Mouse (Mus musculus) brain, embryonic 18.5 days (tissue): ENCODE results near the gene Lmx1b.
A peak's percentile ranks its signal among the peaks of the same experiment; 100 is the strongest.

Source experiments
- DNase-seq: peaks from one replicate; pipeline ENCODE4 v3.0.0-alpha.2; 2012; ENCODE audit warnings: low read depth, low spot score

Gene Lmx1b

DNA sequence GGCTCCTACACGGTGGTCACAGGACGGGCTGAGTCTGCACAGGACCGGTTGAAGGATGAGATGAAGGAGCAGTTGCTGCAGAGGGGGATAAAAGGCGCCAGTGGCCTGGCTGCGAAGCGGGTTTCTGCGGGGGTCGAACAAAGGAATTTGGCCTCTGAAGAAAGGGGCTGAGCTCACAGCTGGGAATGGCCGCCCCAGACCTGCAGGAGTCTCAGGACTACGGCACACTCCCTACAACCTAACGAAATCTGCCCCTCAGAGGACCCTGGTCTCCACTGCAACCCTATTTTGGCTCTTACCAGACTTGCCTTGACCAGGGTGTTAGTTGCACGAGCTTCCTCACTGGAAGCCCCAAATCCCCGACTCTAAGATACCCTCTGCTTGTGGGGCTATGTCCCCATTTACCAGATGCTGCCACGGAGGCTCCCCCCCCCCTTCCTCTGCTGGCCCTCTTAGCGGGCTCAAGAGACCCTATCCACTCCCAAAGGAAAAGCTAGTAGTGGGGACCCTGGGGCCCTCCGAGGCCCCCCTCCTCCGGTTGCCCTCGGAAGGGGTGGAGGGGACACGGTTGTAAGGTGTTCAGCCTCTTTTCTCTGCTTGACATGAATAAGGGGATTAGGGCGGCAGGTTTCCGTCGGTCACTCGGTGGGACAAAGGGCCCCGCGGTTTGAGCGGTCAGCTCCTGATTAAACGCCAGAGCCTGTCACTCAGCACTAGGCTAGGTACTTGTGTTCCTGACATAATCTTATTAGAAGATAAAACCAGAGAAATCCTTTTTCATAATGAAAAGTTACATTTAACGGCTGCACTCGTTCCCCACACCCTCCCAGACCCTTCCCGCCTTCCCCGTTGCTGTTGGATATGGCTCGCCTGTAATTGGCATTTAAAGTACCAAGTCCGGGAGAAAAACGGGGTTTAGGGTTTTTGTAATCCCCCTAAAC is 10.0 kb downstream of the Lmx1b start:
- DNase-seq, result no peak

DNA sequence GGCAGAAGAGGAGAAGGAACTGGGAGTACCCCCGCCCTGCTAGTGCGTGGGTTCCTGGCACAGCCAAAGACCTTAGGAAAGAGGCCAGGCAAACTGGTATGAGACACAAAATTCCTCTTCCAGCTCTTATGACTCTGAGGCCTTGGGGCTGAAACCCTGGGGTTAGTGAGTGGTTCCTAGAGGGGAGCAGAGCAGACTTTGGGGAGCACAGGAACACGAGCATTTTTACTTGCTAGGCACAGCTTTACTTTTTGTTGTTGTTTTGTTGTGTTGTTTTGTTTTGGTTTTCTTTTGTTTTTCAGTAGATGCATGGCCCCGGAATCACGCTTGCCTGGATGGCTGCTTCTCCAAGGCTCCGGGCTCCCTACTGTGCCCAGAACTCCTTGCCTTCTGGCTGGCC is 10.7 kb downstream of the Lmx1b start:
- DNase-seq, result no peak

DNA sequence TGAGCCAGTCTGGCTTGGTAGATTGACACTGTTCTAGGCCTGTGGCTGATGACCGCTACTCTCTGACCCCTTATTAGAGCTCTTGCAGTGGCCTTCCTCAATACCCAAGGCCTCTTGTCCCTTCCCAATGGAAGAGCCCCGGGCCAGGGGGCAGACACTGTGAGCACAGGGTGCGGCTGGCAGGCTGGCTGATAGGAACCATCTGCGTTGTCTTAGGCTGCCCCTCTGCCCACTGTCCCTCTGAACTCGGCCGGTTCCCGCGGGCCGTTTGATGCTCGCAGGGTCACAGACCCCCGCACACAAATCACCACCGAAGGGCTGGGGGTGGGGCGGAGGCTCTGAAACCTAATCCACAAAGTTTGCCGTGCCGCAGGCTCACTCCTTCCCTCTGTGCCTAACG is 11.5 kb downstream of the Lmx1b start:
- no peak for DNase-seq

DNA sequence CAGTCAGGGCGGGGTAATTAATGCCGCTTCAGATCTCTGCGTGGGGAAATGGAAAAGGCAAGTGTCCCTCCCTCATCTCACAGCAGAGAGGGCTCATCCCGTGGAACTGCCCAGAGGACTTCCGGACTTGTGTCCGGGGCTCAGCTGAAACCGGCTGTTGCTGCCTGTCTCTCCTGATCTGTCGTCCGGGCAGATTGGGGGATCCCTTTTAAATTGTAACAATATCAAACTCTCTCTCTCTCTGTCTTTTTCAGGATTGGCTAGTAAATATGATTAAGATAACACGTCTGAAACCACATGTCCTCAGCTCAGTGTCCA is 13.3 kb downstream of the Lmx1b start:
- no peak for DNase-seq

DNA sequence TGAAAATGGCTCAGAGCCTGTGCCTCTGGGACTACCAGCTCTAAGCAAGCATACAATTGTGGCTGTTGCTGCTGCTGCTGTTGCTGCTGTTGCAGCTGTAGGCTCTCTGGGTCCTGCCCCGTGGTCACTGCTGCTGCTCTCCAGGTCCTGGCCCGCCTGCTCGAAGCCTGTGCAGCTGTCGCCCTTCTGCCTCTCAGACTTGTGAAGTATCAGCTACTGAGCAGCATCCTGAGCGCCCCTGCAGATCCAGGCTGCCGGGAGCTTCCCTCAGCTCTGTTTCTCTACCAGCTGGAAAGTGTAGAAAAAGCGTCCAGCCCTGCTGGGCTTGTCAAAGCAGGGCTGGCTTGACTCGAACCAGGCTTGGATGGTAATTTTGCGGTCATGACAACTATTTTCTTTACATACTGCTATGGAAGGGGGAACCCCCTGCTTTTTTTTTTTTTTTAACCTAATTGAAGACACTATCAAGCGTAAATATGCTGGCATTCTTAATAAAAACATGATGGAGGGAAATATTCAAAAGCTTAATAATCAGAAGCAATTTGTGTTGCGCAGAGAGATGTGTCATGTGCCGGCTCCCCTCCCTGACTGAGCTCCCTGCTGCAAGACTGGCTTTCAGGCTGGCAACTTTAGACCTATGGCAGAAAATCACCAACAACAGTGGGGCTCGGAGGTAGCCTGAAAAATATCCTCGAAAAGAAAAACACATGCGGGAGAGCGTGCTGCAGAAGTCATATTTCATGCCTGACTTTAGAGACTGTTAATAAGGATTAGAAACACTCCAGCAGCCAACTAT is 13.9 kb downstream of the Lmx1b start:
- DNase-seq, result no peak

DNA sequence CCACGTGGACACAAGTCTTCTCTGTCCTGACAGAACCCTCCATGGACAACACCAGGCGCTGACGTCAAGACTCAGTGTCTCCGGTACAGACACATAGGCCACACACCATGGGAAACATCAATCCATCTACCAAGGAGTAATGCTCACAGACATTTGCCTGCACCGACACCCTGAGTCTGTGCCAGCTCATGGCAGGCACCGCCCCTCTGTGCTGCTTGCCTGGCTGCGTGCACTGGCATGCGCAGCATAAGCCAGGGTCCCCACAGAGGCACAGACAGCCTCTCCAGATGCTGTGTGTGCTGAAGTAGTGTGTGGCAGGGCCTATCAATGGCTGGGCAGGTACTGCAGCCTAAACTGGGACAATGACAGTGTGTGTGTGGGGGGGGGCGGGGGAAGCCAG is 22.6 kb downstream of the Lmx1b start:
- DNase-seq, result no peak

DNA sequence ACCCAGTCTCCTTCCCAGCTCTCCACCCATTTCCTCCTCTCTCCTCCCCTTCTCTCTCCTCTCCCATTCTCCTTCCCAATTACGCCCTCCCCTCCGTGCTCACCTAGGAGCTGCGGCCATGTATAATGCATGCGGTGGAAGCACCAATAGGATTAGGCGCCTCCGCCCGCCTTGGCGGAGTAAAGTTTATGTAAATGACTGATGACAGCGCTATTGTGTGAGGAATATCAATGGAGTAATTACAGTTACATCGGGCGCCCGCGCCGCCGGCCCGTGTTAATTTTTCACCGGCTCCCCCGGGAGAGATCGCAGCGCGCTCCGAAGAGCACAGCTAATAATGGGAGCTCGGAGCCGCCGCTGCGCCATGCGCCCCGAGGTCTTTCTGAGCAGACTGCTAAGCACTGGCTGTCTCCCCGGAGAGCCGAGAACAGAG is 23.9 kb downstream of the Lmx1b start:
- DNase-seq, result peak; percentile 68

DNA sequence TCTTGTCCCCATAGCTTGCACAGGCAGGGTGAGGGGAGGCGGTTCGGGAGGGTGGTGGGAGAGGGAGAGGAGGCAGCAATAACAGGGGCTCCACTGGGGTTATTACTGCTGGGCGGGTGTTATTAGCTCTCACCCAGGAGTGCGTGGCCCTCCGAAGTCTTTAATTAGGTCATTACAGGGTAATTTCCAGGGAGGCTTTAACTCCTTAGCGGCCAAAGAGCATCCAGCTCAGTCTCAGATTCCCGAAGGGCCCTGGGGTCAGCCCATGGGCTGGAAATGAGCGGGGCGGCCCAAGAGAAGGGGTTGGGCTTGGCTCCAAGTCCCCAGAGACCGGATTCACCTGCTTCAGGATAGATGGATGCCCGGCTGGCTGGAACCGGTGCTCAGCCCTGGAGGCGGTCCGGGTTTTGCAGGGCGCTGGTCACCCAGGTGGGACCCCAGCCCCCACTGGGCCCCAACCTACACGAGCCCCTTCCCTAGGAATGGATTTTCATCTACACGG is 24.4 kb downstream of the Lmx1b start:
- DNase-seq, result no peak

DNA sequence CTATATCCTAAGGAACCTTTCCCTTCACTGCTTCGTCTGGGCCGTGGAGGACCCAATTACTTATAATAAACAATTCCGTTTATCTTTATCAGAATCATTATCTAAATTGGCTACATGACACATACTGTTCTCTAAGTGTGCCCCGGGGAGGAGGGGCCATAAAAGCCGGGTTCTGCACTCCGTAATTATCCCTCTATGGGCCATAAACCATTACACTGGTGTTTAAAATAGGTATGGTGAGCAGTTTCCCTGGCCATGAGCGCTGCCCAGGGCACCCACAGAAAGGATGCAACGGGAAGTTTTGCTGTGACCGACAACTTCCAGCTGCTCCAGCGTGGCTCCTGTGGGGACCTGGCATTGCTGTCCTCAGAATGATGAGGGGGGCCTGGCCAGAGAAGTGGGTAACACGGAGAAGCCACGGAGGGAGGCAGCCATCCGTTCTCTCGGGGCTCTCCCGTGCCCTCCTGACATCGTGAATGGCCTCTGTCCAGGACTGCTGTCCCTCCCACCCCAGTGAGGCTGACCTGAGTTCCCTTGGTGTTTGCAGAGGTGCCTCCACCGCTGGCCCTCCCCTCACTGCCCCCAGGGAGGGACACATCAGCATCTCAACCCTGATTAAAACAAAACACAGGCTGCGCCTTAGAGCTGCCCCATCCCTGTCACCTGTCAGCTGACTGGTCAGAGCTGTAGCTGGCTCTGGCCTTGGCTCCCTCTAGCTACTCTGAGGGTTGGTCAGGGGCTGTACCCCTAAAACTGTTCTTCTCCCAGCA is 34.6 kb downstream of the Lmx1b start:
- DNase-seq, result no peak

DNA sequence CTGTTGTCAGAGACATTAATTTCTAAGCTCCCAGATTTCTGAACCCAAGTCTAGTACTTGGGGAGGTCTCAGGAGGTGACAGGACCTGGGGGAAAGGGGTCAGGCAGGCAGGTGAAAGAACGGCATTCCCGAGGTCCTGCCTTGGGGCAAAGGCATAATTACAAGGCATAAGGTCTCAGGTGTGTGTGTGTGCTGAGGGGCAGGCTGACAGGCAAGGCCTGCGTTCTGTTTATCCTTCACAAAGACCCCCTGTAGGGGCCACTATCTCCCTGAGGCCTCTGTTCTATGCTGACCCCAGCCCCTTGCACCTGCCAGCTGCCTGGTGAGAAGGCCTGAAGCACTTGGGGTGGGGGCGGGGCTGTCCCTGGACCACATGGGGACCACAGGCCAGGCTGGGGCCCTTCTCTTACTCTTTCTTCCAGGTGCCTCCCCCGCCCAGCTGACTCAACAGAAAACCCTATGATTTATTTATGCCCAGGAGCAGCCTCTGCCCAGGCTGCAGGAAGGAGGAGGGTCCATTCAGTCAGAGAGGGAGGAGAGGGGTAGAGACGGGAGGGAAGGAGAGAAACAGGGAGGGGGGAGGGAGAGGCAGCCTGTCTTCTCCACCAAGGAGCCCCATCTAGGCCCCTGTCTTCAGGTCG is 35.3 kb downstream of the Lmx1b start:
- no peak for DNase-seq

DNA sequence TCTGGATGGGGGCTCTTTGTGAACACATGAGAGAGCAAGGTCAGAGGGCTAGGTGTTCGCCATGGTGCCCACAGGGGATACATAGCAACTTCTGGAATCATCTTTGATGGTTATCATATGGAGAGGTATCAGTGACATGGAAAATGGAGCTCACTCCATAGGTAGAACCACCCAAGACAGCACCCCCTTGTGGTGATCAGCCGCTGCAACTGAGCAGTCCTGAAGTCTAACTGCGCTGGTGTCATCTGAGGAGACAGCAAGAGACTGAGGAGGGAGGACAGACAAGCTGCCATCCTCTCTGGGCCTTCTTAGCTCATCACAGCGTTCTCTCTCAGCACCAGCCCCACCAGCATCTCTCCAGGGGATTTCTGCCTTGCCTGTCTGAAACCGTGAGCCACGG is 39.8 kb downstream of the Lmx1b start:
- DNase-seq, result no peak

DNA sequence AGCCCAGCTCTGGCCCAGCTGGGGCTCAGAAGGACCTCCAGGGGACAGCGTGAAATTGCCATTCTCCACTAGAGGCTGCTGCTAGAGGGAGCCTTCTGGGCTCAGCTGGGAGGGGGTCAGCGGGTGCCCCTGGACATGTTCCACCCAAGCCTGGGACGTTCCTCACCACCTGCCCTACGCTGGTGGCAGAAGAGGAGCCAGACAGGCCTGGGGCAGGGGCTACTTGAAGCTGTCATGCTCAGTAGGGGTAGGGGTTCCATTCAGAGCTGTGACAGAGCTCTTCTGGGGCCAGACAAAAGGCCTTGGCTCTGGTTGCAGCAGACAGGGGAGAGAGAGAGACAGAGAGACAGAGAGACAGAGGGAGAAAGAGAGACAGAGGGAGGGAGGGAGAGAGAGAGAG is 42.9 kb downstream of the Lmx1b start:
- no peak for DNase-seq

DNA sequence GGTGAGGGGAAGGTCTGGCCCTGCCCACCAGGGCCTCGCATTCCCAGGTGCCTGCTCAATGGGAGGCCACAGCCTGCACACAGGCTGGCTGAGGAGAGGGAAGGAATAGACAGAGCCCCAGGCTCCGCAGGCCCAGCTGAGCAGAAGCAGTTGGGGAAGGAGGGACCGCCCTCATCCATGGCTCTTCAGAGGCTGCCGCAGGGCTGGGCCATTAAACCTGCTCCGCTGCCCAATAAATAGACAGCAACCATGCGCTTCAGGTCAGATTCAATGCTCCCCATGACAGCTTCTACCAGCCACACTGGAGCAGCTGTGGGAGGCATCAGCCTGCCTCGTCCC is 45.3 kb downstream of the Lmx1b start:
- DNase-seq, result no peak

DNA sequence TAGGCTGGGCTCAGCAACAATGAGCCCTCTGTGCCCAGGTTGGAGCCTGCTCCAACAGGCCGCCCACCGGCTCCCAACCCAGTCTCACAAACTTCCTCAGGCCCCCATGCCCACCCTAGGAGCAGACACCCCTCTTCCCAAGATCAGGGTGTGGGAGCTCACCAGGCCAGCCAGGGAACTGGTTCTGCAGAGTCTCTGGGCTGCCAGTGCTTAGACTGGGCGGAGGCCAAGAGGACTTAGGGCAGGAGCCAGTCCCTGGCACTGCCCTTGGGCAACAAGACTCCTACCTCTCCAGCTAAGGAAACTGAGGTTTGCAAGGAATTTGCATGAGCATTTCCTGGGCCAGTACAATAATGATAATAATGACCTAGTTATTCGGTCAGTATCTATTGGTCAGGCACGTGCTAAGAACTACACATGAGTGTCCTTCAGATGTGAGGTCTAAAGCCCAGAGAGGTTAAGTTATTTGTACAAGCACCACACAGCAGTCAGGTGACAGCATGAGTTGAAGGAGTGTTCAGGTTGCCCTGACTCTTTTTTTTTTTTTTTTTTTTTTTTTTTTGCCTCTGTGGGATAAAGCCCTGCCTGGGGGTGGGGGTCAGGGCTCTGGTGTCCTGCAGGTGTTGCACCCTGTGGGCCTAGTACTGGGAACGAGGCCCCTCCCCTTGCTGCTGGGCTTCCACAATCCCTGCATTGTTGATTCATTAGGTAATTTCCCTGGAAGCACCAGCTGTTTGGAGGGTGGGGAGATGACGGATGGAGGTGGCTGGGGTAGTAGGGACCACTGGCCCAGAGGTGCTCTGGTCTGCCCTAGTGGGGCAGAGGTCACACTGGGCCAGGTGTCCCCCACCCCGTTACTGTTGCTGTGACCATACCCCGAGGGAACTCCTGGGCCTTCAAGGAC is 45.9 kb downstream of the Lmx1b start:
- no peak for DNase-seq

DNA sequence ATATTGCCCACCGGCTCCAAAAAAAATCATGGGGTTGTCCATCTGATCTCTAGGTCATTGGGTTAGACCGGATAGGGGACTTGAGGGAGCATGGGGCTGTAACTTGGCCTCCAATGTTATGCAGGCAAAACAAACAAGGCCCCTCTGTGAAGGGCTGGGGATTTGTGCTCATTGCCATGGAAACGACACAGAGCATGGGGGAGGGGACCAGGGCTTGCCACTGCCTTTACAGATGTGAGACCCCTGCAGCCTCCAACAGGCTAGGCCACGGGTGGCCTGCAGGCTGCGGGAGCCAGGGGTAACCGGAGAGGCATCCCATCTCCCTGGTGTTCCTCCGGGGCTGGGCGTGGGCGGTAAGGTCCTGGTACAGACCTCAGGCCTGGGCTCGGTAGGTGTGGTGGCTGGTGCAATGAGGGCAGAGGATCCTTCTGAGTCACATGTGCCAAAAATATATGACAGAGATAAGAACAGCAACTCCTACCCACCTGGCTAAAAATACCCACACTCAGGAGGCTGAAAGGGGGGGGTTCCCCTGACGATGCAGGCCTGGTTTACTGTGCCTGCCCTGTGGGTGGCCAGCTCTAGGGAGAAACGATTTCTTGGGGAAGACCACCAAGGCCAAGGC is 47.3 kb downstream of the Lmx1b start:
- DNase-seq, result no peak

DNA sequence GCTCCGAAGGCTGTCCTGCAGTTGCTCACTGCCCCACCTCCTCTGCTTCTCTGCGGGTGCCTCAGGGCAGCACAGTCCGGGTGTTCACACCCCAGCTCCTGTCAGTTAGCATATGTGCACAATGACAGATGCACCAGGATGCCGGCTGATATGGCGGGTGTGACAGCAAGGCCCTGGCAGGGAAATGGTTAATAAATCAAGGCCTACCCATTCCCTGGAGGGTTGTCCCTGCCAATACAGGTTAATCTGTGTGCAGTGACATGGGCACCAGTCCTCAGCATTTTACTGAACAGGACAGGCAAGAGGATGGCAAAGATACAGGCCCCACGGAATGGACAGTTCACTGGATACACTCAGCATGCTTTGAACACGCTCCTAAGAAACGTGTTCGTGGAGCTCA is 51.0 kb downstream of the Lmx1b start:
- no peak for DNase-seq

DNA sequence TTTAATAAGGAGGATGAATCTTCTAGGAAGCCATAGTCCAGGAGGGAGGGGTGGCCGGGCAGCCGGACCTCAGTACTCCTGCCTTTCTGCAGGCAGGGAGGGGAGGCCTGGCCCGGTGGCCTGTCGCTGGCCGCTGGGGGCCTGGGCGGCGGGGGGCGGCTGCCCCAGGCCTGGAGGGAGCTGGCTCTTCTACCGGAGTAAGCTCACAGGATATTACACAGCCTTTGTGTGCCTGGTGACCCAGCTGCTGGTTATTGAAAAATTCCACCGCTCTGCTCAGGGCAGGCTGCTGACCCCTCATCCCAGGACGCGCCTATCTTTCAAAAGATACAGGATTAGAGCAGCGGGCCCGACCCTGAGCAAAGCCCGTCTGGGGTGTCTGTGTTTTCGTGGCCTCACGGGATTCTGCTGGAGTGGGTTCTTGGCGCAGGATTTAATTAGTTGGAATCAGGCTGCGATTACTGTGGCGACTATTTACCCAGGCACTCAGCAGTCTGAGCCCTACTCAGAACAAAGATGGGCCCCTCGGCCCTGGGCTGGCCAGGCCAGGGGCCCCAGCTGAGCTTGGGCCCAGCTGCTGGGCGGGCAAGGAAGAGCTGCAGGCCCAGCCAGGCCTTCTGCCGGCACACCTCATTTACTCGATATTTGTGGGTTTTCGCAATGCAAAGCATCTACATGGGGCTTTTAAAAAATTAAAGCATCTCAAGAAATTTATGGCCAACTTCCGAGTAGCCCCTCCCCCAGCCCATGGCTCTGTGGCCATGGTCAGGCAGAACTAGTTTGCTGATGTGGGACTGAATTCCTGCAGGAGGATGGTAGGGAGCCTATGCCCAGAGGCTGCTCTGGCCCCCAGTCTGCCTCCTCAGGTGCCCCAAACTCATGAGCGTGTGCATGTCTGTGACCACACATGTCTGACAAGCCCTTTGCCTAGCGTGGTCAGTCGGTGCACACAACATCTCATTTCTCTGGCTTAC is 55.1 kb downstream of the Lmx1b start:
- DNase-seq, result no peak

DNA sequence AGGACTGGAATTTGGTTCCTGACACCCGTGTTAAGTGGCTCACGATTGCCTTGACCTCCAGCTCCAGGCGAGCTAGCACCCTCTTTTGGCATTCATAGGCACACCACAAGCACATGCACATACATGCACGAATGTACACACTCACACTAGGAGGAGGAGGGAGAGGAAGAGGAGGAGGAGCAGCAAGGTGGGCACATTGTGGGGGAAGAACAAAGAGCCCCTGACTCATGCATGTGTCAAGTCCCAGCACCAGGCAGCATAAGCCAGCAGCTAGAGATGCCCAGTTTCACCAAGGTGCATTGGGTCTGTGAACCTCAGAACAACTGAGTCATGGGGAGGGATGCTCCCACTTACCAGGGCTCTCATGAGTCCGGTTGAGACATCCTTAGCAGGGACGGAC is 56.5 kb downstream of the Lmx1b start:
- DNase-seq, result no peak

DNA sequence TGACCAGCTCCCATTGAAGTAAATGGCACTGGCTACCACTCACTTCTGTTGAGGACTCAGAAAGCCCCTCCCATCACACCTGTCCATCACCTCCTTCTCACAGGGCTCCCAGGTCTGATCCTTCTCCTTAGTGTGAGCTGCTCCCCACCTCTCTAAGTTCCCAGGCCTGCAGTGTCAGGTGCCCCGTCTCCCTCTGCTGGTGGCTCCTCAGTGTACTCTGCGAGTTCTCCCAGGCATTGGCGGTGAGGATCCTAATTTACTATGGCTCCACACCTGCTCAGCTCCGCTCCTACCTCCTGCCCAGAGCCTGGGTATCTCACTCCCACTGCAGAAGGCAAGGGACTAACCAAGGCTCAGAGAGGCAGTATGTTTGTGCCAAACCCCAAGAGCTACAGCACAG is 57.0 kb downstream of the Lmx1b start:
- DNase-seq, result no peak
